Mouse (Mus musculus) neural tube, postnatal 0 days (tissue): Measurements from ENCODE around the gene Elp4. TPM values are rescaled to one million over a fixed set of nuclear protein-coding genes. Genes with fewer than 3 reads are reported as not detected.

Source experiments
- polyA plus RNA-seq: library from polyadenylated mRNA; unstranded; fragments of >200 nt; fragmentation: Nextera tagmentation; extraction: Ambion mirVana; gene quantifications from 2 replicates; pipeline ENCODE4 v1.2.1, GENCODE M21; 2015

Gene Elp4
- polyA plus RNA-seq, result 30.3 and 32.7 TPM in 2 replicates

GRCm38 (mm10) chr2:105903896-105904756, at the start of gene Elp4, which contains the start of gene Immp1l:
Gene Elp4, minus strand, starts transcription at chr2:105904564.
Gene Immp1l, plus strand, starts transcription at chr2:105904638.

GRCm38 (mm10) chr2:105668271-105669270, 235.8 kb downstream of the Elp4 start, which contains the start of gene Pax6:
Gene Pax6, plus strand, starts transcription at chr2:105668900.

Other genes with a start within 250 kb of the Elp4 start
- 10.3 and 11.3 TPM in 2 replicates for gene Pax6, start 235.7 kb downstream of the Elp4 start, polyA plus RNA-seq
- 114 and 124 TPM in 2 replicates for gene Immp1l, start 74 bp upstream of the Elp4 start, polyA plus RNA-seq
- gene Dnajc24, start 99.0 kb upstream of the Elp4 start, polyA plus RNA-seq, result 34.8 and 38.7 TPM in 2 replicates